Mouse (Mus musculus) CH12.LX (cell line): ENCODE data around the gene Grip1. TPM values are rescaled to one million over a fixed set of nuclear protein-coding genes. Genes with fewer than 3 reads are reported as not detected.

ENCODE experiments used
- DNase-seq: peaks from one replicate; pipeline ENCODE4 v3.0.0-alpha.2; 2013; ENCODE audit errors: extremely low read depth
- H3K27ac ChIP-seq: 2 replicates; pipeline ENCODE4 v1.5.1; 2012; ENCODE audit warnings: low read depth, mild to moderate bottlenecking, control low read depth, moderate library complexity; ENCODE audit not compliant: insufficient read depth
- H3K27me3 ChIP-seq: replicated peaks from 2 replicates; pipeline ENCODE3; 2012; ENCODE audit warnings: inconsistent platforms
- H3K36me3 ChIP-seq, 2 experiments: replicated peaks in 1 of 2; 2 replicates each; pipeline versions ENCODE3 to v1.6.1; 2012; ENCODE audit warnings: inconsistent platforms in 1 of 2, low read length in 1 of 2, mild to moderate bottlenecking in 1 of 2, mixed read lengths in 1 of 2, moderate library complexity in 1 of 2; ENCODE audit not compliant: control insufficient read depth in 1 of 2, insufficient read depth in 1 of 2
- H3K4me1 ChIP-seq, 2 experiments: 2 replicates each; pipeline ENCODE4 v1.6.1; 2012; ENCODE audit warnings: inconsistent platforms in 1 of 2, moderate library complexity in 1 of 2; ENCODE audit not compliant: insufficient read depth in 2 of 2, control insufficient read depth in 1 of 2
- H3K4me2 ChIP-seq: 2 replicates; pipeline ENCODE4 v1.6.1; 2012; ENCODE audit warnings: low read depth, mild to moderate bottlenecking, control low read depth; ENCODE audit not compliant: poor library complexity, insufficient read depth, severe bottlenecking
- H3K4me3 ChIP-seq, 3 experiments: fragments of 150-350 bp in 1 of 3; sonication (generic) in 1 of 3; replicated peaks in 1 of 3; 2 replicates each; pipeline versions ENCODE3 to v1.5.1; 2011 to 2012; ENCODE audit warnings: low read depth in 2 of 3, low read length in 2 of 3, mild to moderate bottlenecking in 2 of 3, moderate library complexity in 2 of 3, control low read depth in 1 of 3, improper control_type of control experiment in 1 of 3, inconsistent platforms in 1 of 3, mixed read lengths in 1 of 3; ENCODE audit not compliant: poor library complexity in 1 of 3
- H3K79me2 ChIP-seq: replicated peaks from 2 replicates; pipeline ENCODE4 v1.6.1; 2012; ENCODE audit warnings: mild to moderate bottlenecking, moderate library complexity; ENCODE audit not compliant: control insufficient read depth, poor library complexity, insufficient read depth, severe bottlenecking; ENCODE audit errors: extremely low read depth
- H3K9ac ChIP-seq: 2 replicates; pipeline ENCODE4 v1.6.1; 2012; ENCODE audit warnings: low read depth, mild to moderate bottlenecking, control low read depth, moderate library complexity; ENCODE audit not compliant: insufficient read depth
- H3K9me3 ChIP-seq: replicated peaks from 2 replicates; pipeline ENCODE3; 2012; ENCODE audit warnings: low read length, inconsistent platforms, mixed read lengths
- BHLHE40 ChIP-seq: IDR thresholded peaks from 2 replicates; pipeline ENCODE4 v1.6.1; 2011; ENCODE audit warnings: mild to moderate bottlenecking, low read depth, low read length, improper control_type of control experiment
- CTCF ChIP-seq, 2 experiments: IDR thresholded peaks in 1 of 2; conservative IDR thresholded peaks in 1 of 2; 2 replicates each; pipeline ENCODE4 v1.5.1; 2011 to 2012; ENCODE audit warnings: low read depth in 2 of 2, low read length in 2 of 2, improper control_type of control experiment in 1 of 2, inconsistent platforms in 1 of 2, mild to moderate bottlenecking in 1 of 2, moderate library complexity in 1 of 2
- ELF1 ChIP-seq: IDR thresholded peaks from 2 replicates; pipeline ENCODE4 v1.6.1; 2014; ENCODE audit warnings: low read depth, mild to moderate bottlenecking, inconsistent platforms, low read length, improper control_type of control experiment
- GABPA ChIP-seq: IDR thresholded peaks from 2 replicates; pipeline ENCODE4 v1.6.1; 2012; ENCODE audit warnings: low read depth, low read length, improper control_type of control experiment, inconsistent platforms; ENCODE audit not compliant: insufficient replicate concordance
- HCFC1 ChIP-seq: IDR thresholded peaks from 2 replicates; pipeline ENCODE4 v1.6.1; 2012; ENCODE audit warnings: low read depth, mild to moderate bottlenecking, inconsistent platforms, low read length, improper control_type of control experiment
- JUN ChIP-seq: IDR thresholded peaks from 2 replicates; pipeline ENCODE4 v1.6.1; 2011; ENCODE audit warnings: low read depth, mild to moderate bottlenecking, low read length, improper control_type of control experiment, moderate library complexity; ENCODE audit not compliant: insufficient read depth
- MAX ChIP-seq: IDR thresholded peaks from 2 replicates; pipeline ENCODE4 v1.6.1; 2011; ENCODE audit warnings: low read length, improper control_type of control experiment
- NRF1 ChIP-seq: IDR thresholded peaks from 2 replicates; pipeline ENCODE4 v1.6.1; 2014; ENCODE audit warnings: low read depth, mild to moderate bottlenecking, inconsistent platforms, low read length, improper control_type of control experiment, moderate library complexity
- POLR2AphosphoS2 ChIP-seq: IDR thresholded peaks from 2 replicates; pipeline ENCODE4 v1.6.1; 2011; ENCODE audit warnings: low read depth, low read length, improper control_type of control experiment
- RAD21 ChIP-seq: IDR thresholded peaks from 2 replicates; pipeline ENCODE4 v1.6.1; 2011; ENCODE audit warnings: low read depth, mild to moderate bottlenecking, low read length, improper control_type of control experiment, moderate library complexity
- SMC3 ChIP-seq: IDR thresholded peaks from 2 replicates; pipeline ENCODE4 v1.6.1; 2011; ENCODE audit warnings: low read depth, low read length, improper control_type of control experiment
- TBP ChIP-seq: conservative IDR thresholded peaks from 2 replicates; pipeline ENCODE4 v1.6.1; 2011; ENCODE audit warnings: low read depth, low read length, improper control_type of control experiment
- UBTF ChIP-seq: IDR thresholded peaks from 2 replicates; pipeline ENCODE4 v1.6.1; 2012; ENCODE audit warnings: low read depth, mild to moderate bottlenecking, inconsistent platforms, low read length, improper control_type of control experiment, moderate library complexity
- USF1 ChIP-seq: IDR thresholded peaks from 2 replicates; pipeline ENCODE4 v1.6.1; 2014; ENCODE audit warnings: low read depth, mild to moderate bottlenecking, inconsistent platforms, low read length, improper control_type of control experiment
- USF2 ChIP-seq: conservative IDR thresholded peaks from 2 replicates; pipeline ENCODE4 v1.6.1; 2011; ENCODE audit warnings: low read depth, low read length, improper control_type of control experiment
- ZKSCAN1 ChIP-seq: IDR thresholded peaks from 2 replicates; pipeline ENCODE4 v1.6.1; 2012; ENCODE audit warnings: low read depth, inconsistent platforms, low read length, improper control_type of control experiment, borderline replicate concordance
- dilution Hi-C: fragments of 300-500 bp; cut with MboI; formaldehyde crosslinking; loops from 2 replicates; pipeline ENCODE4 v1.14.3; 2020; ENCODE audit warnings: low sequenced_read_pairs; ENCODE audit not compliant: extremely low pct_unique_long_range_greater_than_20kb, extremely low pct_ligation_motif_present
- in situ Hi-C: fragments of 300-500 bp; cut with MboI; formaldehyde crosslinking; loops from 3 replicates; pipeline ENCODE4 v1.14.3; 2019; ENCODE audit warnings: low sequenced_read_pairs, low pct_ligation_motif_present, low pct_unique_long_range_greater_than_20kb, mixed read lengths
- polyA plus RNA-seq: library from polyadenylated mRNA; unstranded; fragments of >175 nt; gene quantifications from 2 replicates; pipeline ENCODE4 v1.2.1, GENCODE M21; 2012; ENCODE audit warnings: low read depth; ENCODE audit not compliant: insufficient read length
- total RNA-seq, 2 experiments: library from RNA; depleted of rRNA; stranded (reverse); fragments of 300-350 nt in 1 of 2; fragments of >200 nt in 1 of 2; gene quantifications; 2 replicates each; pipeline ENCODE4 v1.2.3; 2012 to 2014

Grip1 gene
- total and polyA plus RNA-seq, 3 experiments: 0.09 to 0.33 (median 0.13) TPM

GRCm38 (mm10) chr10:119824521-119824920, 370.9 kb downstream of the Grip1 start:
- in situ Hi-C loops: no loop called here
- no peaks in the 10 kb centered on the region for H3K36me3 ChIP-seq

GRCm38 (mm10) chr10:119830388-119830956, 376.8 kb downstream of the Grip1 start:
- H3K27ac ChIP-seq: no peak overlapping the region
- peaks cover 6 to 21% of the 10 kb centered on the region in 2 experiments for H3K4me1 ChIP-seq
- in situ Hi-C loops: no loop called here
- TF ChIP-seq USF2 (peak; percentile 82), TBP (0 out of 2 replicates have a peak, but pooled peaks have one; percentile 17), BHLHE40 (peak; percentile 86), POLR2AphosphoS2 (no peak), MAX (peak; percentile 60; the same call in 1 of the 2 replicates), SMC3 (no peak), USF1 (peak; percentile 78)
- no peaks in the 10 kb centered on the region for H3K36me3 ChIP-seq
- peak overlapping the region; percentile 71 for H3K9ac ChIP-seq
- H3K9me3 ChIP-seq: no peaks in the 10 kb centered on the region
- H3K4me3 ChIP-seq: no peak overlapping the region
- DNase-seq: peak; percentile 35
- no peaks in the 10 kb centered on the region for H3K79me2 ChIP-seq
- H3K4me2 ChIP-seq: peak overlapping the region; percentile 93; the same call in 1 of the 2 replicates
- dilution Hi-C loops: no loop called here
- H3K27me3 ChIP-seq: no peaks in the 10 kb centered on the region

More at GRCm38 (mm10) chr10:119824521-119824920, 370.9 kb downstream of the Grip1 start:
- H3K27me3 ChIP-seq: no peaks in the 10 kb centered on the region
- H3K4me2 ChIP-seq: no peak overlapping the region
- H3K9ac ChIP-seq: no peak overlapping the region
- dilution Hi-C loops: no loop called here
- no peak for DNase-seq
- H3K9me3 ChIP-seq: no peaks in the 10 kb centered on the region
- H3K79me2 ChIP-seq: no peaks in the 10 kb centered on the region
- H3K4me1 ChIP-seq: peaks cover 2 to 19% of the 10 kb centered on the region in 2 experiments; a peak in 3 of 4 replicates
- no peak for TF ChIP-seq CTCF (conservative IDR thresholded peaks at IDR 0.05 in 1 of 2, IDR thresholded peaks at IDR 0.05 in 1 of 2; ENCODE audit: low read depth in 2 of 2, low read length in 2 of 2)
- no peak for TF ChIP-seq RAD21
- no peak for TF ChIP-seq NRF1
- no peak for TF ChIP-seq USF1
- TF ChIP-seq POLR2AphosphoS2: no peak
- no peak for TF ChIP-seq ZKSCAN1
- TF ChIP-seq GABPA: no peak
- no peak for TF ChIP-seq HCFC1
- no peak for TF ChIP-seq UBTF
- no peak for TF ChIP-seq JUN
- no peak for TF ChIP-seq SMC3
- no peak for TF ChIP-seq ELF1
- TF ChIP-seq, all 38 proteins: peak for 0
- Histone ChIP-seq H3K4me3 (no peak overlapping the region), H3K27ac (no peak overlapping the region)
